Mouse (Mus musculus) ES-E14 (cell line): ENCODE results near the gene Psmd14.

Experiments used
- CHD2 ChIP-seq: IDR thresholded peaks from 2 replicates; pipeline ENCODE4 v1.6.1; 2014; ENCODE audit warnings: mild to moderate bottlenecking, low read depth, low read length, inconsistent platforms
- MAFK ChIP-seq: IDR thresholded peaks from 2 replicates; pipeline ENCODE4 v1.6.1; 2014; ENCODE audit warnings: mild to moderate bottlenecking, low read depth, low read length, inconsistent platforms; ENCODE audit not compliant: insufficient read depth
- ZC3H11A ChIP-seq: IDR thresholded peaks from 2 replicates; pipeline ENCODE4 v1.6.1; 2012; ENCODE audit warnings: low read depth, mild to moderate bottlenecking, inconsistent platforms, low read length, borderline replicate concordance

- TF ChIP-seq MAFK, result no peak
- TF ChIP-seq ZC3H11A, result no peak
- no peak for TF ChIP-seq CHD2
These were observed 94.2 kb downstream of the Psmd14 start for GRCm38 (mm10) chr2:61805541-61806345.
